In genomic region chr10:93122399-93123184, GRCm38 (mm10) we compare ENCODE assay signal across 13 mouse cellular contexts. TPM values are rescaled to one million over a fixed set of nuclear protein-coding genes. Genes with fewer than 3 reads are reported as not detected.
DNase-seq lines count a peak whose midpoint lies in the region; ATAC-seq and TF ChIP-seq lines count a peak whose summit lies in the region.
"Had no signal": no experiment of that assay in that cellular context is flagged by ENCODE, and none has a peak within 500 bp of the region (broad histone marks: within the 10 kb centered on the region; RNA-seq: fewer than 3 reads in every experiment).

No protein-coding gene starts in this region.

- no peak overlapping the region for H3K9ac ChIP-seq in forebrain, embryonic 14.5 days (ENCODE audit: low read length)
- no peak overlapping the region for H3K9ac ChIP-seq in forebrain, embryonic 12.5 days
- H3K9ac ChIP-seq: hindbrain, embryonic 14.5 days had no signal

- H3K4me1 ChIP-seq in forebrain, embryonic 14.5 days (ENCODE audit: control insufficient read depth, insufficient read depth, low read length): peaks cover 11% of the 10 kb centered on the region
- H3K4me1 ChIP-seq in forebrain, embryonic 12.5 days: peaks cover 6% of the 10 kb centered on the region; the same call in 1 of the 2 replicates
- no peaks in the 10 kb centered on the region for H3K4me1 ChIP-seq in kidney, adult 2 months (ENCODE audit: control insufficient read depth, insufficient read depth, low read length)
- H3K4me1 ChIP-seq in hindbrain, embryonic 10.5 days (replicated peaks): no peaks in the 10 kb centered on the region

- H3K4me2 ChIP-seq in forebrain, embryonic 14.5 days (ENCODE audit: low read length): no peak overlapping the region
- H3K4me2 ChIP-seq in forebrain, embryonic 12.5 days: no peak overlapping the region
- H3K4me2 ChIP-seq: hindbrain, embryonic 14.5 days had no signal

- 39% methylated on average over 12 of the region's 12 CpGs for WGBS in forebrain, embryonic 14.5 days
- WGBS in forebrain, embryonic 12.5 days: 49% methylated on average over 12 of the region's 12 CpGs
- WGBS in kidney, adult 2 months: 68% methylated on average over 12 of the region's 12 CpGs
- 76% methylated on average over 12 of the region's 12 CpGs for WGBS in hindbrain, embryonic 10.5 days

- no peaks in the 10 kb centered on the region for H3K27me3 ChIP-seq in forebrain, embryonic 14.5 days (replicated peaks; ENCODE audit: control insufficient read depth, insufficient read depth, low read length)
- H3K27me3 ChIP-seq in forebrain, embryonic 12.5 days: no peaks in the 10 kb centered on the region
- no peaks in the 10 kb centered on the region for H3K27me3 ChIP-seq in kidney, adult 2 months (replicated peaks; ENCODE audit: control insufficient read depth, insufficient read depth, low read length)
- no peaks in the 10 kb centered on the region for H3K27me3 ChIP-seq in hindbrain, embryonic 10.5 days (ENCODE audit: insufficient read depth, poor library complexity, severe bottlenecking)

- no peak overlapping the region for H3K4me3 ChIP-seq in forebrain, embryonic 14.5 days (ENCODE audit: low read depth, low read length)
- no peak overlapping the region for H3K4me3 ChIP-seq in forebrain, embryonic 12.5 days (replicated peaks)
- no peak overlapping the region for H3K4me3 ChIP-seq in kidney, adult 2 months (ENCODE audit: insufficient read depth, low read depth, low read length)
- no peak overlapping the region for H3K4me3 ChIP-seq in hindbrain, embryonic 10.5 days
- H3K4me3 ChIP-seq: left cerebral cortex, adult 2 months had no signal

- H3K36me3 ChIP-seq in forebrain, embryonic 14.5 days (ENCODE audit: control insufficient read depth, insufficient read depth, low read length): no peaks in the 10 kb centered on the region
- H3K36me3 ChIP-seq in forebrain, embryonic 12.5 days (replicated peaks): no peaks in the 10 kb centered on the region
- H3K36me3 ChIP-seq in kidney, adult 2 months (ENCODE audit: control insufficient read depth, insufficient read depth, low read length): no peaks in the 10 kb centered on the region
- no peaks in the 10 kb centered on the region for H3K36me3 ChIP-seq in hindbrain, embryonic 10.5 days

- peak; percentile 68 for DNase-seq in forebrain, embryonic 14.5 days (ENCODE audit: low spot score)
- DNase-seq in kidney, adult 2 months: peak; percentile 13
- DNase-seq in kidney, adult 11 months: no peak
- peak; percentile 61 for DNase-seq in CD4-positive helper T cell, adult 2 months (ENCODE audit: low read depth, low spot score)
- DNase-seq in induced T-regulatory cell, adult 2 months (ENCODE audit: low read depth): peak; percentile 74
- DNase-seq in hindbrain, embryonic 10.5 days (ENCODE audit: low spot score): no peak
- DNase-seq in left cerebral cortex, adult 8-10 months (ENCODE audit: low spot score in 2 of 2): no peak
- DNase-seq: cerebellum, postnatal 36 days; kidney, postnatal 14 days; right cerebral cortex, postnatal 4 days had no signal

- H3K9me3 ChIP-seq in forebrain, embryonic 14.5 days (replicated peaks; ENCODE audit: control insufficient read depth, low read length): no peaks in the 10 kb centered on the region
- H3K9me3 ChIP-seq in forebrain, embryonic 12.5 days: no peaks in the 10 kb centered on the region
- no peaks in the 10 kb centered on the region for H3K9me3 ChIP-seq in hindbrain, embryonic 10.5 days

- TF ChIP-seq POLR2A in kidney, adult 2 months (IDR thresholded peaks at IDR 0.05; ENCODE audit: low read depth, low read length): no peak

- ATAC-seq in forebrain, embryonic 14.5 days: peak; percentile 62
- ATAC-seq in forebrain, embryonic 12.5 days (ENCODE audit: low FRiP score): no peak

- no peak for TF ChIP-seq CTCF in kidney, adult 2 months (conservative IDR thresholded peaks at IDR 0.05; ENCODE audit: insufficient read depth, insufficient read length, low read depth, low read length)

- H3K27ac ChIP-seq in forebrain, embryonic 14.5 days (ENCODE audit: low read depth, low read length): no peak overlapping the region
- H3K27ac ChIP-seq in forebrain, embryonic 12.5 days: no peak overlapping the region
- H3K27ac ChIP-seq in kidney, adult 2 months (ENCODE audit: insufficient read depth, low read depth, low read length): no peak overlapping the region
- H3K27ac ChIP-seq in hindbrain, embryonic 10.5 days: no peak overlapping the region
- H3K27ac ChIP-seq: hindbrain, embryonic 14.5 days; left cerebral cortex, adult 2 months had no signal

RNA-seq across cellular contexts. Expression of gene Cdk17, which starts 38.1 kb away (rescaled TPM):
- polyA plus RNA-seq in forebrain, embryonic 14.5 days (2014; fragmentation: Nextera tagmentation; extraction: Ambion mirVana): 52.5 and 53.8 TPM in 2 replicates
- polyA plus RNA-seq in forebrain, embryonic 12.5 days (2016; fragmentation: Nextera tagmentation; extraction: Ambion mirVana): 44.6 and 45.7 TPM in 2 replicates
- polyA plus RNA-seq in kidney, adult 2 months (2012; rRNA removed): 8.7 and 9.5 TPM in 2 replicates
- 20.6 and 22.6 TPM in 2 replicates for polyA plus RNA-seq in hindbrain, embryonic 10.5 days (2016; fragmentation: Nextera tagmentation; extraction: Ambion mirVana)
- 100 to 1,000 TPM; 212 to 264 (median 240) TPM for total RNA-seq in left cerebral cortex, adult 8-10 months (2022)

RNA-seq across cellular contexts. Expression of gene Cfap54, which starts 41.2 kb away (rescaled TPM):
- 1.2 and 1.5 TPM in 2 replicates for polyA plus RNA-seq in forebrain, embryonic 14.5 days (2014; fragmentation: Nextera tagmentation; extraction: Ambion mirVana)
- polyA plus RNA-seq in forebrain, embryonic 12.5 days (2016; fragmentation: Nextera tagmentation; extraction: Ambion mirVana): 1.3 and 1.5 TPM in 2 replicates
- polyA plus RNA-seq in kidney, adult 2 months (2012; rRNA removed): 0.39 and 0.48 TPM in 2 replicates
- polyA plus RNA-seq in hindbrain, embryonic 10.5 days (2016; fragmentation: Nextera tagmentation; extraction: Ambion mirVana): 1.4 TPM in 2 replicates
- total RNA-seq in left cerebral cortex, adult 8-10 months (2022): 10 to 100 TPM; 19.8 to 25.0 (median 21.4) TPM

Comparison
In these comparisons a context has a peak if more than half of its experiments do, and no peak if none do; other contexts are left out.
1. DNase-seq: peak in forebrain, embryonic 14.5 days (single experiment), kidney, adult 2 months (single experiment), CD4-positive helper T cell, adult 2 months (single experiment) and induced T-regulatory cell, adult 2 months (single experiment); none in kidney, adult 11 months (single experiment), hindbrain, embryonic 10.5 days (single experiment) and left cerebral cortex, adult 8-10 months (0 of 2).